Mouse (Mus musculus) gastrocnemius, adult 2 months (tissue): ENCODE results near the gene Cpne6. TPM values are rescaled to one million over a fixed set of nuclear protein-coding genes. Genes with fewer than 3 reads are reported as not detected.

Experiments used
- DNase-seq: peaks from one replicate; pipeline ENCODE4 v3.0.0; 2022
- H3K27ac ChIP-seq: fragments of 200-600 bp; 2 replicates; pipeline ENCODE4 v1.8.1; 2022; ENCODE audit warnings: mild to moderate bottlenecking
- H3K4me3 ChIP-seq: fragments of 200-600 bp; 2 replicates; pipeline ENCODE4 v1.8.1; 2022; ENCODE audit warnings: mild to moderate bottlenecking, moderate library complexity
- CTCF ChIP-seq: fragments of 200-600 bp; IDR thresholded peaks from 2 replicates; pipeline ENCODE4 v1.8.1; 2022; ENCODE audit warnings: antibody characterized with exemption, mild to moderate bottlenecking, moderate library complexity
- intact Hi-C: fragments of 180-260 bp; cut with DNase I; formaldehyde crosslinking; loops from one replicate; pipeline ENCODE4 v1.15.1; 2025
- total RNA-seq, 2 experiments: library from RNA; stranded (reverse); gene quantifications; 2 replicates each; pipeline ENCODE4 v1.2.3; 2021

The Cpne6 gene
- total RNA-seq, 2 experiments from 2014 or later, result not detected

GRCm38 (mm10) chr14:55540787-55541321 lies 30.6 kb downstream of the Cpne6 start:
- intact Hi-C loops, result no loop called here
- peak overlapping the region; percentile 86 for H3K27ac ChIP-seq
- DNase-seq, result peak; percentile 84
- peak overlapping the region; percentile 78 for H3K4me3 ChIP-seq
- no peak for TF ChIP-seq CTCF

DNA sequence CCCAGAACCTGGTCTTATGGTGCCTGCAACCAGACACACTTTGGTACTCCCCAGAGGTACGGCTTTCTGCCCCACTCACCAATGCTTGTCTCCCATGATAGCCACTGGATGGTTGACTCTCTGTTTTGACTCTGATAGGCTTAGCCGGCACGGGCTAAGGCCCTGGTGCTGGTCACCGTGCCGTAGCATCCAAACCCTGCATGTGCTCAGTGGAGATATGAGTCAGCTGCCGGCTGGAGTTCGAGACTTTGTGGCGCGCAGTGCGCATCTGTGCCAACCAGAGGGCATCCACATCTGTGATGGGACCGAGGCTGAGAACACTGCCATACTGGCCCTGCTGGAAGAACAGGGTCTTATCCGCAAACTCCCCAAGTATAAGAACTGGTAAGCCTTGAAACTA lies 32.0 kb downstream of the Cpne6 start:
- H3K27ac ChIP-seq, result no peak overlapping the region
- H3K4me3 ChIP-seq, result no peak overlapping the region
- no peak for TF ChIP-seq CTCF
- DNase-seq, result no peak
- intact Hi-C loops, result no loop called here

GRCm38 (mm10) chr14:55544334-55544733 lies 34.1 kb downstream of the Cpne6 start:
- TF ChIP-seq CTCF, result no peak
- Histone ChIP-seq H3K4me3 (no peak overlapping the region), H3K27ac (no peak overlapping the region)
- intact Hi-C loops, result no loop called here
- no peak for DNase-seq

DNA sequence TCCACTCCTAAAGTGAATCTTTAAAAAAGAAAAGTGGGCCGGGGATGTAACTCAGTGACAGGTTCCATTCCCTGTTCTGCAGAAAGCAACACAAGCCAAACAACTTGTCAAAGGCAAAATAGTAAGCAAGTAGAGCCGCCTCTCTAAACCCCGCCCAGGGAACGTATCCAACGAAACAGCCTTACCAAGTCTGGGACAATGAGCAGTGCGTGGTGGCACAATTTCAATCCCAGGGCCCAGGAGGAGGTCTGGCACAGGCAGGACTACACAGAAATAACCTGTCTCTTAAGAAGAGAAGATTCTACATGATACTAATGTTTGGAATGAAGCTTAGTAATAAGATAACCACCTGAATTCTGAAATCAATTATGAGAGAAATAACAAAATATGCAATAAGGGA lies 39.9 kb downstream of the Cpne6 start:
- DNase-seq, result no peak
- intact Hi-C loops, result no loop called here
- TF ChIP-seq CTCF, result no peak
- Histone ChIP-seq H3K4me3 (no peak overlapping the region), H3K27ac (no peak overlapping the region)

GRCm38 (mm10) chr14:55551347-55551746 lies 41.1 kb downstream of the Cpne6 start:
- TF ChIP-seq CTCF, result no peak
- Histone ChIP-seq H3K27ac (no peak overlapping the region), H3K4me3 (no peak overlapping the region)
- intact Hi-C loops, result no loop called here
- no peak for DNase-seq

DNA sequence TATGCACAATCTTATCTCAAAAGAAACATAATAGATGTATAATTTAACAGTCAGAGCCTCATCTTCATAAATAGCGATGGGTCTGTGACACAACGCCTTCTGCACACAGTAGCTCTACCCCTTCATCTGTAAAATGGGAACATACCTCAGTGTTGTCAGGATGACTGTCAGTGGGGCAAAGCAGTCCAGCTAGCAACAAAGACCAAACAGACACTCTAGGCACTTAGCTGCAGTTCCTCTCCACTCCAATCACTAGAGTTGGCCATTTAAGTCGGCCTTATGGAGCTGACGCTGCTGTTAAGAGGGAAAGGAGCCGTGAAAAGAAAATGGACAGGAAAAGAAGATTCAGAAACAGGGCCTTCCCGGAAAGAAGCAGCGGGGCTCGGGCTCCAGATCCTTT lies 41.5 kb downstream of the Cpne6 start:
- no peak for DNase-seq
- Histone ChIP-seq H3K27ac (no peak overlapping the region), H3K4me3 (no peak overlapping the region)
- no peak for TF ChIP-seq CTCF
- intact Hi-C loops, result no loop called here

GRCm38 (mm10) chr14:55554635-55555034 lies 44.4 kb downstream of the Cpne6 start:
- TF ChIP-seq CTCF, result no peak
- intact Hi-C loops, result loop anchor here (5.0 kb wide), 1 partner anchor 48 kb away; the partner anchor contains the start of gene Irf9

DNA sequence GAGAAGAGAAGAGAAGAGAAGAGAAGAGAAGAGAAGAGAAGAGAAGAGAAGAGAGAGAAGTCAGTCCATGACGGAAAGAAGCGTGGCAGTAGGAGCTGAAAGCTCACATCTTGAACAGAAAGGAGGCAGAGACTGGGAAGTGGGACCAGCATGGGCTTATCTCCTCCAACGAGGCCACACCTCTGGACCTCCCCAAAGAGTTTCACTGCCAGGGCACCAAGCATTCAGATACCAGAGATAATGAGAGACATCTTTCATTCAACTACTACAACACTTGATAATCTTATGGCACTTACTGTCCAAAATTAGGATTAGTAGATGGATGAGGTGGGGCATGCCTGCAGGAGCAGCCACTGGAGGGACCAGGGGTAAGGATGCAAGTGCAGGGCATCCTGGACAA lies 45.5 kb downstream of the Cpne6 start:
- intact Hi-C loops, result loop anchor here (2.0 to 5.0 kb wide), 2 partner anchors 47 to 59 kb away; partner anchors contain the start of gene Irf9
- no peak for DNase-seq
- H3K27ac ChIP-seq, result no peak overlapping the region
- TF ChIP-seq CTCF, result no peak
- no peak overlapping the region for H3K4me3 ChIP-seq

More at GRCm38 (mm10) chr14:55554635-55555034, 44.4 kb downstream of the Cpne6 start:
- Histone ChIP-seq H3K4me3 (no peak overlapping the region), H3K27ac (no peak overlapping the region)
- DNase-seq, result no peak

- peak; percentile 85 for TF ChIP-seq CTCF
- intact Hi-C loops, result loop anchor here (2.0 to 5.0 kb wide), 2 partner anchors 45 to 60 kb away; partner anchors contain the start of gene Irf9
- Histone ChIP-seq H3K27ac (peak overlapping the region; percentile 96), H3K4me3 (no peak overlapping the region)
- peak; percentile 85 for DNase-seq
Observed at GRCm38 (mm10) chr14:55557003-55557402, 46.8 kb downstream of the Cpne6 start.

DNA sequence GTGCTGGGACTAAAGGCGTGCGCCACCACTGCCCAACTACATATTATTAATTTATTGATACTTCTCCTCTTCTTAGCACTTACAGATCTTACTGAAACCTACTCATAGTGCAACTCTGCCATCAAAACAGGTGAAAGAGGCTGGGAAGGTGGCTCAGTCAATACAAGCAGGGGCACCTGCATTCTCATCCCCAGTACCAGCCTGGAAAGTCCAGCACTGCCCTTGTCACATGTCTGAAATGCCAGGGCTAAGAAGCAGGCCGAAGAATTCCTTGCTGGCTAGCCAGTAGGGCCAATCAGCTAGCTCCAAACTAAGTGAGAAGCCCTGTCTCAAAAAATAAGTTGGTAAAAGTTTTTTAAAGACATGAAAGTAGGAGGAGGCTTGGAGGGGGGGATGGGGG lies 47.3 kb downstream of the Cpne6 start:
- TF ChIP-seq CTCF, result no peak
- no peak overlapping the region for H3K4me3 ChIP-seq
- intact Hi-C loops, result loop anchor here (2.0 to 5.0 kb wide), 2 partner anchors 45 to 61 kb away; partner anchors contain the start of gene Irf9
- H3K27ac ChIP-seq, result peak overlapping the region; percentile 96
- DNase-seq, result no peak

DNA sequence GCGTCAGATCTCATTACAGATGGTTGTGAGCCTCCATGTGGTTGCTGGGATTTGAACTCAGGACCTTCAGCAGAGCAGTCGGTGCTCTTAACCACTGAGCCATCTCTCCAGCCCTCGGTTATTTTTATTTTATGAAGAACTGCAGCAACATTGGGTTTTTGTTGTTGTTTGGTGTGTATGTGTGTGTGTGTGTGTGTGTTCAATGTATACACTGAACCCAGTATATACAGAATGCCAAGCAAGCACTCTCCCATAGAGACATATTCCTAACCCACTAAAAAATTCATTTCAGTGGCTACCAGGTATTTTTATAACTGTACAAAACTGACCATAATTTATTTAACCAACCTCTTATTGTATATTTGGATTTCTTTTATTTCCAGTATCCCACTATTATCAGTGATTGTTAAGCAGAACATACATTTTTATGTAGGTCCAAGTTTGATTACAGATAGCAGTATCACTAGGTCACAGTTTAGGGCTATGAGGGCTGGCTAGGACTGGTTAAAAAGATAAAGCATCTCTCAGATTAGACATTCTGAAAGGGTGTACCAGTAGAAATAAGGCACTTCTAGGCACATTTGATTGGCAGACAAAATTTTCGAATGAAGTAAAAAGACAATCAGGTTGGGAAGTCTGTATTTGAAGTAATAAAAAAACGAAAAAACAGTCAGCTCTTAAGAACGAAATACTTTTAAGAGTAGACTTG lies 48.6 kb downstream of the Cpne6 start:
- intact Hi-C loops, result loop anchor here (5.0 kb wide), 1 partner anchor 43 kb away; the partner anchor contains the start of gene Irf9
- DNase-seq, result no peak
- no peak; the same call in 1 of the 2 replicates for TF ChIP-seq CTCF
- peak overlapping the region; percentile 74 for H3K4me3 ChIP-seq
- H3K27ac ChIP-seq, result peak overlapping the region; percentile 96

DNA sequence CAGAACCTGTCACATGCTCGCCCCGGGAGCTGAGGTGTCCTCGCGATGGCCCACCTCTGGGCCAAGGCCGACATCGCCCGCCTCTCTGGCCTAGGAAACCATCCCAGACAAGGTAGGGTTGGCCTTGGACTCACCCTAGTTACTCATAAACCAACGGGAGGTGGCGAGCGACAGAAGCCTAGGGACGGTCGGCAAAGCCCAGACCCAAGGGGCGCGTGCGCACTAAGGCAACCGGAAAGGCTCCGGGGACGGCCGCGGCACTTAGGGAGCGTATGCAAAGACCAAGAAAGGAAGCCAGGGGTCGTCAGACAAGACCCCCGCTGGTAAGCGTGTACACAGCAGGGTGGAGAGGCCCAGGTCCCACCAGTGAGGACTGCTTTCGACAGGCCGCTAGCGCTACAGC lies 49.6 kb downstream of the Cpne6 start, which contains the start of gene Dcaf11:
TSS of gene Dcaf11 (plus strand) at position 208 of the 403 bp plus-strand sequence.
- Histone ChIP-seq H3K27ac (peak within 1 kb of the TSS; percentile 96), H3K4me3 (peak within 1 kb of the TSS; percentile 74)
- intact Hi-C loops, result loop anchor here (2.0 to 5.0 kb wide), 2 partner anchors 15 to 43 kb away; partner anchors contain the start of genes Fitm1 and Irf9
- DNase-seq, result peak; percentile 96
- peak; percentile 34; the same call in 1 of the 2 replicates for TF ChIP-seq CTCF
